Mouse (Mus musculus) hindbrain, embryonic 14.5 days (tissue): ENCODE data around the gene Pdhb. TPM values are rescaled to one million over a fixed set of nuclear protein-coding genes. Genes with fewer than 3 reads are reported as not detected.

Experiments used
- ATAC-seq: fragments of 200-750 bp; cut with Nextera tagmentation; 2 replicates; pipeline ENCODE4 v1.8.0; 2017; ENCODE audit warnings: moderate number of reproducible peaks, mild to moderate bottlenecking, moderate TSS enrichment, moderate library complexity; ENCODE audit not compliant: low FRiP score
- DNase-seq: peaks from one replicate; pipeline ENCODE4 v3.0.0-alpha.2; 2015; ENCODE audit warnings: low spot score
- H3K27ac ChIP-seq: fragments of 300-500 bp; sonication (generic); 2 replicates; pipeline ENCODE4 v1.5.1; 2014; ENCODE audit warnings: mild to moderate bottlenecking, moderate library complexity
- H3K27me3 ChIP-seq: fragments of 300-500 bp; sonication (generic); 2 replicates; pipeline ENCODE4 v1.6.1; 2014; ENCODE audit warnings: mild to moderate bottlenecking, low read length, mixed read lengths; ENCODE audit not compliant: control insufficient read depth, insufficient read depth
- H3K36me3 ChIP-seq: fragments of 300-500 bp; sonication (generic); replicated peaks from 2 replicates; pipeline ENCODE4 v1.6.1; 2014; ENCODE audit not compliant: control insufficient read depth, insufficient read depth
- H3K4me1 ChIP-seq: fragments of 300-500 bp; sonication (generic); replicated peaks from 2 replicates; pipeline ENCODE4 v1.6.1; 2014; ENCODE audit warnings: antibody characterized with exemption, low read length, mixed read lengths; ENCODE audit not compliant: control insufficient read depth, insufficient read depth
- H3K4me2 ChIP-seq: fragments of 300-500 bp; sonication (generic); replicated peaks from 2 replicates; pipeline ENCODE4 v1.6.1; 2014; ENCODE audit warnings: mild to moderate bottlenecking, moderate library complexity
- H3K4me3 ChIP-seq: fragments of 300-500 bp; sonication (generic); replicated peaks from 2 replicates; pipeline ENCODE4 v1.5.1; 2014; ENCODE audit warnings: mild to moderate bottlenecking, low read length
- H3K9ac ChIP-seq: fragments of 300-500 bp; sonication (generic); 2 replicates; pipeline ENCODE4 v1.6.1; 2014
- H3K9me3 ChIP-seq: fragments of 300-500 bp; sonication (generic); 2 replicates; pipeline ENCODE4 v1.6.1; 2016; ENCODE audit warnings: low read length; ENCODE audit not compliant: control insufficient read depth
- WGBS: fragments of 180-500 bp; shearing (Covaris S2); extraction: QIAGEN DNeasy Blood & Tissue Kit; methylation state at CpG from one replicate; pipeline ENCODE4 v1.1.7; 2014; 5-methylcytosine and 5-hydroxymethylcytosine counted together
- polyA plus RNA-seq: library from polyadenylated mRNA; unstranded; fragments of >200 nt; fragmentation: Nextera tagmentation; extraction: Ambion mirVana; gene quantifications from 2 replicates; pipeline ENCODE4 v1.2.1, GENCODE M21; 2014

The Pdhb gene
- polyA plus RNA-seq = 271 and 280 TPM in 2 replicates

DNA sequence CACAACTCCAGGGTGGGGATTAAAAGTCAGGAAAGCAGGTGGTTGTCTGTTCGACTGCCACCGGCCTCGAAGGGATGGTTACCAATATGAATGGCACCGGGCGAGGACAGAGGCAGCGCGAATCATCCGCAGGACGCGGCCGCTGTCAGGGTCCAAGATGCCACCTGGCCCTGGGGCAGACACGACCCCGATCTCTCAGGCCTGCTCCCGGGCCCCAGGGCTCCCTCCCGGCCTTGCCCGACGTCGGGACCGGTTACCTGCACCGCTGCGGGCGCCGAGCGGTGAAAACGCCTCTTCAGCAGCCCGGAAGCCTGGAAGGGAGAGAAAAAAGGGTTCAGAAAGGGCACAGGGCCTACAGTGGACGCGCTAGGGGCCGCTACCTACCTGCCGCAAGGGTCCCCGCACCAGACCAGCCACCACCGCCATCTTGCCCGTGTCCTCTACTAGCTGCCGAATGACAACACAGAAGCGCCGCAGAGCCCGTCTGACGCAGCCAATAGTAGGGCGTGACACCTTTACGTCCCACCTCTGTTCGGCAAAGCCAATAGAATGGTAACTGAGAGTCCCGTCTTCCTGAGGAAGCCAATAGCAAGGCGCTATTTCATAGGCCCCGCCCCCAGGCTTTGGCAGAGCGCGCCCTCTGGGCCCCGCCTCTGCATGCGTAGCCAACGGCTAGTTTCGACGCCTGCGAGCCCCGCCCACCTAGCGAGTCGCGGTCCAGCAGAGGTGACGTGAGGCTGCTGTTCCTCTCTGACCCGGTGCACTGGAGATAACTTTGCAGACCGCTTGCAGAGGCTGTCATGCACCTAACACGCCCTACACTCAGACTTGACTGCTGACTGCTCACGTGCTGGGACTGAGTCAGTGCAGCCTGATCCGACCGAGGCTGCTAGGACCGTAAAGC, at the start of gene Pdhb:
Gene Pdhb, minus strand, starts transcription at position 519 of the 904 bp plus-strand sequence.
- peaks cover 33% of the 10 kb centered on the region for H3K36me3 ChIP-seq
- H3K9ac ChIP-seq = peak within 1 kb of the TSS; percentile 93
- H3K27ac ChIP-seq = peak within 1 kb of the TSS; percentile 90
- H3K9me3 ChIP-seq = no peaks in the 10 kb centered on the region
- WGBS = under 1% methylated on average over 64 of the region's 64 CpGs
- H3K4me1 ChIP-seq = peaks cover 11% of the 10 kb centered on the region
- peak within 1 kb of the TSS; percentile 88 for H3K4me2 ChIP-seq
- ATAC-seq (peak; percentile 100), DNase-seq (peak; percentile 98)
- peak within 1 kb of the TSS; percentile 92 for H3K4me3 ChIP-seq
- no peaks in the 10 kb centered on the region for H3K27me3 ChIP-seq

DNA sequence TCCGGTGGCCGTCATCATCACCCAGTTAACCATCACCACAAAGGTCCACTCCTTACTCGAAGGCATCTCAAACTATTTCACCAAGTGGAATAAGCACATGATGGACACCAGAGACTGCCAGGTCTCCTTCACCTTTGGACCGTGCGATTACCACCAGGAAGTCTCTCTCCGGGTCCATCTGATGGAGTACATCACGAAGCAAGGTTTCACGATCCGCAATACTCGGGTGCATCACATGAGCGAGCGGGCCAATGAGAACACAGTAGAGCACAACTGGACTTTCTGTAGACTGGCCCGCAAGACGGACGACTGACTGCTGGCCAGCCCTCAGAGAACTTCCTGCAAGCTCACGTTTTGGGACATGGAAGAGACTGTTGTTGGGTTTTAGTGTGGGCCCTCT, 49.7 kb upstream of the Pdhb start:
- Histone ChIP-seq H3K27me3 (no peaks in the 10 kb centered on the region), H3K4me1 (peaks cover 11% of the 10 kb centered on the region; the same call in 1 of the 2 replicates), H3K27ac (no peak overlapping the region), H3K4me2 (no peak overlapping the region), H3K9me3 (no peaks in the 10 kb centered on the region), H3K9ac (no peak overlapping the region), H3K4me3 (no peak overlapping the region), H3K36me3 (peaks cover 12% of the 10 kb centered on the region)
- WGBS = 97% methylated on average over 16 of the region's 16 CpGs
- DNase-seq (no peak), ATAC-seq (no peak)

DNA sequence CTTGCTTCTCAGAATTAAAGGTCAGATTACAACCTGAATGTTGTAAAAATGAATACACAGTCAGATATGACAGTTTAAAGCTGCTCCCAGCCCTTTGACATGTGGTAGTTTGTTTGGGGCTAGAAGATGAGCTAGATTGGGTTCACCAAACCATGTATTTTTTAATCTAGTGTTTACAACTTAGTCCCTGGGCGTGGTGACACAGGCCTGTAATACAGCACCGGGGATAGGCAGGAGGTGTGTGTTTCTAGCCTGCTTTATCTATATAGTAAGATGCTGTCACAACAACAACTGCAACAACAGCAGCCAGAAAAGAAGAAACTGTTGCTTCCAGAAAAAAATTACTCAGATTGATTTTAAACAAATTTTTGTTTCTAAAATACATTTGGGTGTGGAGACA, 48.1 kb upstream of the Pdhb start:
- no peak overlapping the region for H3K27ac ChIP-seq
- H3K9ac ChIP-seq = no peak overlapping the region
- ATAC-seq (no peak), DNase-seq (no peak)
- no peak overlapping the region for H3K4me2 ChIP-seq
- peaks cover 15% of the 10 kb centered on the region; the same call in 1 of the 2 replicates for H3K4me1 ChIP-seq
- no peaks in the 10 kb centered on the region for H3K9me3 ChIP-seq
- no peak overlapping the region for H3K4me3 ChIP-seq
- peaks cover 10% of the 10 kb centered on the region for H3K27me3 ChIP-seq
- H3K36me3 ChIP-seq = peaks cover 12% of the 10 kb centered on the region
- 98% methylated on average over 2 of the region's 2 CpGs for WGBS

GRCm38 (mm10) chr14:8220306-8220705, 47.5 kb upstream of the Pdhb start:
- ATAC-seq (no peak), DNase-seq (no peak)
- 65% methylated on average over 7 of the region's 7 CpGs for WGBS
- H3K27ac ChIP-seq = no peak overlapping the region
- no peak overlapping the region for H3K4me3 ChIP-seq
- peaks cover 12% of the 10 kb centered on the region for H3K36me3 ChIP-seq
- H3K9ac ChIP-seq = no peak overlapping the region
- H3K9me3 ChIP-seq = no peaks in the 10 kb centered on the region
- H3K4me2 ChIP-seq = no peak overlapping the region
- H3K4me1 ChIP-seq = peaks cover 22% of the 10 kb centered on the region
- peaks cover 12% of the 10 kb centered on the region for H3K27me3 ChIP-seq

GRCm38 (mm10) chr14:8219876-8220275, 47.1 kb upstream of the Pdhb start:
- H3K4me2 ChIP-seq = no peak overlapping the region
- peaks cover 12% of the 10 kb centered on the region for H3K27me3 ChIP-seq
- peaks cover 26% of the 10 kb centered on the region for H3K4me1 ChIP-seq
- no peak overlapping the region for H3K27ac ChIP-seq
- WGBS = 30% methylated on average over 11 of the region's 11 CpGs
- no peaks in the 10 kb centered on the region for H3K9me3 ChIP-seq
- no peak overlapping the region for H3K9ac ChIP-seq
- no peak overlapping the region for H3K4me3 ChIP-seq
- H3K36me3 ChIP-seq = peaks cover 12% of the 10 kb centered on the region
- ATAC-seq (no peak), DNase-seq (no peak)

- Histone ChIP-seq H3K27ac (no peak overlapping the region), H3K27me3 (peaks cover 12% of the 10 kb centered on the region), H3K4me1 (peaks cover 28% of the 10 kb centered on the region), H3K9ac (0 out of 2 replicates have a peak overlapping the region, but pooled peaks have one; percentile 9), H3K4me3 (no peak overlapping the region), H3K4me2 (peak overlapping the region; percentile 4; the same call in 1 of the 2 replicates), H3K36me3 (peaks cover 9% of the 10 kb centered on the region), H3K9me3 (no peaks in the 10 kb centered on the region)
- WGBS = 7% methylated on average over 10 of the region's 10 CpGs
- DNase-seq = no peak
- ATAC-seq = no peak
Measured at GRCm38 (mm10) chr14:8218730-8219380, 46.0 kb upstream of the Pdhb start.

- no peak for ATAC-seq
- H3K4me1 ChIP-seq = peaks cover 28% of the 10 kb centered on the region
- no peak overlapping the region for H3K4me3 ChIP-seq
- peak overlapping the region; percentile 4; the same call in 1 of the 2 replicates for H3K4me2 ChIP-seq
- DNase-seq = no peak
- no peaks in the 10 kb centered on the region for H3K9me3 ChIP-seq
- peaks cover 6% of the 10 kb centered on the region for H3K36me3 ChIP-seq
- no peak overlapping the region for H3K9ac ChIP-seq
- WGBS = 32% methylated on average over 7 of the region's 7 CpGs
- H3K27ac ChIP-seq = no peak overlapping the region
- H3K27me3 ChIP-seq = peaks cover 12% of the 10 kb centered on the region
Measured at GRCm38 (mm10) chr14:8218238-8218637, 45.4 kb upstream of the Pdhb start.

- no peak for ATAC-seq
- H3K4me3 ChIP-seq = no peak overlapping the region
- WGBS = 79% methylated on average over 5 of the region's 5 CpGs
Measured at GRCm38 (mm10) chr14:8216100-8216499, 43.3 kb upstream of the Pdhb start.

DNA sequence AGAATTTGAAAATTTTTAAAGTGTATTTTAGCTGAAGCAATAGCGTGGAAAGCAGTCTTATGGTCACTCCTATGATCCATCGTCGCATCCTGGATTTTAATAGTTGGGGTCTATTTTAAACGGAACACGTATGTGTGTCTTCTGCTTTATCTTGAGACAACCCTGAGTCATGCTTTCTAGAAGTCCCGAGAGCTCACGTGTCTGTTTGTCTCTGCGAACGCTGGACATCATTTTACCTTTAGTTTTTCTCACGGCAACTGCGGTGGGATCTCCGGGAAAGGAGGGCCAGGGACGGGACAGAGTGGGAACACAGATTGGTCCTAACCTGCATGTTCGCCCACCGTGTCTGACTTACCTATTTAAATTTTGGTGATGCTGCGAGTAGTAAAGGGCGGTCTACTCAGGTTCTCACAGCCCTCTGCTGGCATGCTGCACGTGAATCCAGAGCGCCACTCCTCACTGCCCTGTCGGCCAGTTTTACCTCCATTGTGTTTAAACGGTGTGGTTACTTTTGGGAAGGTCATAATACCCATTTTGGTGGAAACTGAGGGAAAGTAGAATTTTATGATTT, 42.5 kb upstream of the Pdhb start:
- Histone ChIP-seq H3K4me1 (peaks cover 28% of the 10 kb centered on the region), H3K4me2 (peak overlapping the region; percentile 69), H3K9ac (peak overlapping the region; percentile 78), H3K4me3 (peak overlapping the region; percentile 50), H3K27me3 (peaks cover 12% of the 10 kb centered on the region), H3K9me3 (no peaks in the 10 kb centered on the region), H3K27ac (no peak overlapping the region), H3K36me3 (no peaks in the 10 kb centered on the region)
- 18% methylated on average over 21 of the region's 21 CpGs for WGBS
- DNase-seq (no peak), ATAC-seq (no peak)

More at GRCm38 (mm10) chr14:8216100-8216499, 43.3 kb upstream of the Pdhb start:
- DNase-seq = no peak
- H3K9ac ChIP-seq = no peak overlapping the region
- H3K9me3 ChIP-seq = no peaks in the 10 kb centered on the region
- peaks cover 28% of the 10 kb centered on the region for H3K4me1 ChIP-seq
- H3K4me2 ChIP-seq = peak overlapping the region; percentile 69
- H3K36me3 ChIP-seq = no peaks in the 10 kb centered on the region
- H3K27me3 ChIP-seq = peaks cover 12% of the 10 kb centered on the region
- H3K27ac ChIP-seq = no peak overlapping the region
